Mouse (Mus musculus): ENCODE data around the gene Tmem161a. TPM values are rescaled to one million over a fixed set of nuclear protein-coding genes. Genes with fewer than 3 reads are reported as not detected.

Gene Tmem161a
- polyA plus RNA-seq, 1 experiment = 57.8 TPM

- TF ChIP-seq MYOG (IDR thresholded peaks at IDR 0.05; ENCODE audit: control insufficient read depth, extremely low read depth, insufficient read length) = no peak
- TF ChIP-seq CEBPB (IDR thresholded peaks at IDR 0.05; ENCODE audit: low read depth) = no peak
- H3ac ChIP-seq (ENCODE audit: control insufficient read depth, insufficient read length, low read depth) = no peak overlapping the region
- no peaks in the 10 kb centered on the region for H3K27me3 ChIP-seq (ENCODE audit: control insufficient read depth, insufficient read depth, insufficient read length)
- no peaks in the 10 kb centered on the region for H3K36me3 ChIP-seq (ENCODE audit: control insufficient read depth, insufficient read depth)
- H3K79me2 ChIP-seq (ENCODE audit: control insufficient read depth, insufficient read depth) = no peaks in the 10 kb centered on the region
- H3K79me3 ChIP-seq (ENCODE audit: low read depth) = no peaks in the 10 kb centered on the region
- H3K4me3 ChIP-seq (ENCODE audit: insufficient read depth, poor library complexity, severe bottlenecking) = no peak overlapping the region
Measured at GRCm38 (mm10) chr8:70216566-70216965, 44.4 kb downstream of the Tmem161a start.

- Histone ChIP-seq H3K4me3 (ENCODE audit: insufficient read depth, poor library complexity, severe bottlenecking) (no peak overlapping the region), H3K79me2 (ENCODE audit: control insufficient read depth, insufficient read depth) (no peaks in the 10 kb centered on the region), H3K79me3 (ENCODE audit: low read depth) (no peaks in the 10 kb centered on the region), H3K27me3 (ENCODE audit: control insufficient read depth, insufficient read depth, insufficient read length) (no peaks in the 10 kb centered on the region), H3K36me3 (ENCODE audit: control insufficient read depth, insufficient read depth) (no peaks in the 10 kb centered on the region), H3ac (ENCODE audit: control insufficient read depth, insufficient read length, low read depth) (no peak overlapping the region)
- TF ChIP-seq CTCF (IDR thresholded peaks at IDR 0.05; ENCODE audit: control insufficient read depth, insufficient read depth, insufficient read length) (no peak), FOSL1 (IDR thresholded peaks at IDR 0.05; ENCODE audit: insufficient read depth, low read length, poor library complexity, severe bottlenecking) (no peak), MYOD1 (IDR thresholded peaks at IDR 0.05; ENCODE audit: control insufficient read depth, insufficient read length, low read depth) (no peak), USF1 (IDR thresholded peaks at IDR 0.05; ENCODE audit: low read depth) (no peak), CEBPB (IDR thresholded peaks at IDR 0.05; ENCODE audit: low read depth) (no peak), MAX (IDR thresholded peaks at IDR 0.05) (no peak), MYOG (IDR thresholded peaks at IDR 0.05; ENCODE audit: control insufficient read depth, extremely low read depth, insufficient read length) (no peak)
Measured at GRCm38 (mm10) chr8:70217441-70217840, 45.3 kb downstream of the Tmem161a start.

GRCm38 (mm10) chr8:70219107-70219684 is 47.0 kb downstream of the Tmem161a start:
- Histone ChIP-seq H3K4me3 (ENCODE audit: insufficient read depth, poor library complexity, severe bottlenecking) (no peak overlapping the region), H3ac (ENCODE audit: control insufficient read depth, insufficient read length, low read depth) (no peak overlapping the region), H3K36me3 (ENCODE audit: control insufficient read depth, insufficient read depth) (peaks cover 4% of the 10 kb centered on the region), H3K79me3 (ENCODE audit: low read depth) (no peaks in the 10 kb centered on the region), H3K27me3 (ENCODE audit: control insufficient read depth, insufficient read depth, insufficient read length) (no peaks in the 10 kb centered on the region), H3K79me2 (ENCODE audit: control insufficient read depth, insufficient read depth) (no peaks in the 10 kb centered on the region)
- TF ChIP-seq CEBPB (IDR thresholded peaks at IDR 0.05; ENCODE audit: low read depth) = no peak
- no peak for TF ChIP-seq USF1 (IDR thresholded peaks at IDR 0.05; ENCODE audit: low read depth)
- TF ChIP-seq MYOG (IDR thresholded peaks at IDR 0.05; ENCODE audit: control insufficient read depth, extremely low read depth, insufficient read length) = no peak
- TF ChIP-seq MYOD1 (IDR thresholded peaks at IDR 0.05; ENCODE audit: control insufficient read depth, insufficient read length, low read depth) = no peak
- TF ChIP-seq CTCF (IDR thresholded peaks at IDR 0.05; ENCODE audit: control insufficient read depth, insufficient read depth, insufficient read length) = no peak
- no peak for TF ChIP-seq FOSL1 (IDR thresholded peaks at IDR 0.05; ENCODE audit: insufficient read depth, low read length, poor library complexity, severe bottlenecking)
- TF ChIP-seq MAX (IDR thresholded peaks at IDR 0.05) = no peak

GRCm38 (mm10) chr8:70220236-70220840 is 48.2 kb downstream of the Tmem161a start:
- Histone ChIP-seq H3K36me3 (ENCODE audit: control insufficient read depth, insufficient read depth) (peaks cover 15% of the 10 kb centered on the region), H3K4me3 (ENCODE audit: insufficient read depth, poor library complexity, severe bottlenecking) (no peak overlapping the region), H3K79me2 (ENCODE audit: control insufficient read depth, insufficient read depth) (no peaks in the 10 kb centered on the region), H3ac (ENCODE audit: control insufficient read depth, insufficient read length, low read depth) (no peak overlapping the region), H3K79me3 (ENCODE audit: low read depth) (no peaks in the 10 kb centered on the region), H3K27me3 (ENCODE audit: control insufficient read depth, insufficient read depth, insufficient read length) (no peaks in the 10 kb centered on the region)
- no peak for TF ChIP-seq MYOG (IDR thresholded peaks at IDR 0.05; ENCODE audit: control insufficient read depth, extremely low read depth, insufficient read length)
- TF ChIP-seq CEBPB (IDR thresholded peaks at IDR 0.05; ENCODE audit: low read depth) = no peak
- TF ChIP-seq USF1 (IDR thresholded peaks at IDR 0.05; ENCODE audit: low read depth) = no peak
- no peak for TF ChIP-seq FOSL1 (IDR thresholded peaks at IDR 0.05; ENCODE audit: insufficient read depth, low read length, poor library complexity, severe bottlenecking)
- no peak for TF ChIP-seq MYOD1 (IDR thresholded peaks at IDR 0.05; ENCODE audit: control insufficient read depth, insufficient read length, low read depth)
- TF ChIP-seq CTCF (IDR thresholded peaks at IDR 0.05; ENCODE audit: control insufficient read depth, insufficient read depth, insufficient read length) = no peak
- no peak for TF ChIP-seq MAX (IDR thresholded peaks at IDR 0.05)

DNA sequence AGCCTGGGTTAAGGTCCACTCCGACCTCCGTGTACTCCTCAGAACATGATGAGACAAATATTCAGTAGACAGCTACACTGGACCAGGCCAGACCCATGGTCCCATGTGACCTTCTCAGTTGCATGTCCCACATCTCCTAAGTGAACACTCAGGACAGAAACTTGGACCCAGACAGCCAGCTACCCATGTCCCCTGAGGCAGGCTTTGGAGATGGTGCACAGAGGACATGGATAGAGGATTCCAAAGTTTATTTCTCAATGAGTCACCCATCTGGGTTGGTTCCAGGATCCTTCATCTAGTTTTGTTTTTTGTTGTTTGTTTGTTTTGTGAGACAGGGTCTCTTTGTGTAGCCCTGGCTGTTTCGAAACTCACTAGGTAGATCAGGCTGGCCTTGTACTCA is 48.8 kb downstream of the Tmem161a start:
- H3K36me3 ChIP-seq (ENCODE audit: control insufficient read depth, insufficient read depth) = peaks cover 20% of the 10 kb centered on the region
- no peaks in the 10 kb centered on the region for H3K79me2 ChIP-seq (ENCODE audit: control insufficient read depth, insufficient read depth)
- TF ChIP-seq CTCF (IDR thresholded peaks at IDR 0.05; ENCODE audit: control insufficient read depth, insufficient read depth, insufficient read length) (no peak), USF1 (IDR thresholded peaks at IDR 0.05; ENCODE audit: low read depth) (no peak), MAX (IDR thresholded peaks at IDR 0.05) (no peak), MYOG (IDR thresholded peaks at IDR 0.05; ENCODE audit: control insufficient read depth, extremely low read depth, insufficient read length) (no peak), CEBPB (IDR thresholded peaks at IDR 0.05; ENCODE audit: low read depth) (no peak), MYOD1 (IDR thresholded peaks at IDR 0.05; ENCODE audit: control insufficient read depth, insufficient read length, low read depth) (no peak), FOSL1 (IDR thresholded peaks at IDR 0.05; ENCODE audit: insufficient read depth, low read length, poor library complexity, severe bottlenecking) (no peak)
- no peaks in the 10 kb centered on the region for H3K79me3 ChIP-seq (ENCODE audit: low read depth)
- H3K4me3 ChIP-seq (ENCODE audit: insufficient read depth, poor library complexity, severe bottlenecking) = no peak overlapping the region
- H3ac ChIP-seq (ENCODE audit: control insufficient read depth, insufficient read length, low read depth) = no peak overlapping the region
- no peaks in the 10 kb centered on the region for H3K27me3 ChIP-seq (ENCODE audit: control insufficient read depth, insufficient read depth, insufficient read length)

- no peaks in the 10 kb centered on the region for H3K79me2 ChIP-seq (ENCODE audit: control insufficient read depth, insufficient read depth)
- TF ChIP-seq CEBPB (IDR thresholded peaks at IDR 0.05; ENCODE audit: low read depth) (no peak), USF1 (IDR thresholded peaks at IDR 0.05; ENCODE audit: low read depth) (no peak), MYOG (IDR thresholded peaks at IDR 0.05; ENCODE audit: control insufficient read depth, extremely low read depth, insufficient read length) (no peak), FOSL1 (IDR thresholded peaks at IDR 0.05; ENCODE audit: insufficient read depth, low read length, poor library complexity, severe bottlenecking) (no peak), CTCF (IDR thresholded peaks at IDR 0.05; ENCODE audit: control insufficient read depth, insufficient read depth, insufficient read length) (no peak), MAX (IDR thresholded peaks at IDR 0.05) (no peak), MYOD1 (IDR thresholded peaks at IDR 0.05; ENCODE audit: control insufficient read depth, insufficient read length, low read depth) (no peak)
- no peaks in the 10 kb centered on the region for H3K79me3 ChIP-seq (ENCODE audit: low read depth)
- H3ac ChIP-seq (ENCODE audit: control insufficient read depth, insufficient read length, low read depth) = no peak overlapping the region
- H3K27me3 ChIP-seq (ENCODE audit: control insufficient read depth, insufficient read depth, insufficient read length) = no peaks in the 10 kb centered on the region
- no peak overlapping the region for H3K4me3 ChIP-seq (ENCODE audit: insufficient read depth, poor library complexity, severe bottlenecking)
- peaks cover 22% of the 10 kb centered on the region for H3K36me3 ChIP-seq (ENCODE audit: control insufficient read depth, insufficient read depth)
Measured at GRCm38 (mm10) chr8:70222041-70222440, 49.9 kb downstream of the Tmem161a start.
